Mouse (Mus musculus) forebrain, postnatal 0 days (tissue): Measurements from ENCODE around the gene Pus10. TPM values are rescaled to one million over a fixed set of nuclear protein-coding genes. Genes with fewer than 3 reads are reported as not detected.

Source experiments
- ATAC-seq: fragments of 200-750 bp; cut with Nextera tagmentation; 2 replicates; pipeline ENCODE4 v1.8.0; 2017; ENCODE audit warnings: mild to moderate bottlenecking, moderate library complexity
- DNase-seq: peaks from one replicate; pipeline ENCODE4 v3.0.0-alpha.2; 2015
- H3K27ac ChIP-seq: fragments of 300-500 bp; sonication (generic); 2 replicates; pipeline ENCODE4 v1.5.1; 2014; ENCODE audit warnings: low read depth, mild to moderate bottlenecking, antibody characterized with exemption, low read length, moderate library complexity, mixed read lengths
- H3K27me3 ChIP-seq: fragments of 300-500 bp; sonication (generic); 2 replicates; pipeline ENCODE4 v1.6.1; 2014; ENCODE audit warnings: mild to moderate bottlenecking, low read length, mixed read lengths; ENCODE audit not compliant: insufficient read depth
- H3K36me3 ChIP-seq: fragments of 300-500 bp; sonication (generic); 2 replicates; pipeline ENCODE4 v1.6.1; 2014; ENCODE audit warnings: mild to moderate bottlenecking, moderate library complexity; ENCODE audit not compliant: insufficient read depth
- H3K4me1 ChIP-seq: fragments of 300-500 bp; sonication (generic); 2 replicates; pipeline ENCODE4 v1.6.1; 2014; ENCODE audit warnings: antibody characterized with exemption; ENCODE audit not compliant: insufficient read depth
- H3K4me2 ChIP-seq: fragments of 300-500 bp; sonication (generic); 2 replicates; pipeline ENCODE4 v1.6.1; 2014; ENCODE audit warnings: low read depth, mild to moderate bottlenecking, moderate library complexity
- H3K4me3 ChIP-seq: fragments of 300-500 bp; sonication (generic); 2 replicates; pipeline ENCODE4 v1.5.1; 2014; ENCODE audit warnings: low read depth, low read length, mixed read lengths
- H3K9ac ChIP-seq: fragments of 300-500 bp; sonication (generic); 2 replicates; pipeline ENCODE4 v1.6.1; 2014; ENCODE audit warnings: mild to moderate bottlenecking
- H3K9me3 ChIP-seq: fragments of 300-500 bp; sonication (generic); 2 replicates; pipeline ENCODE4 v1.6.1; 2016; ENCODE audit warnings: low read length
- CTCF ChIP-seq: sonication (generic); IDR thresholded peaks from 2 replicates; pipeline ENCODE4 v1.5.1; 2016; ENCODE audit warnings: antibody characterized with exemption, control low read depth, low read depth
- WGBS: fragments of 180-500 bp; shearing (Covaris S2); extraction: QIAGEN DNeasy Blood & Tissue Kit; methylation state at CpG from one replicate; pipeline ENCODE4 v1.1.7; 2014; 5-methylcytosine and 5-hydroxymethylcytosine counted together
- polyA plus RNA-seq: library from polyadenylated mRNA; unstranded; fragments of >200 nt; fragmentation: Nextera tagmentation; extraction: Ambion mirVana; gene quantifications from 2 replicates; pipeline ENCODE4 v1.2.1, GENCODE M21; 2015
- total RNA-seq: library from RNA; depleted of rRNA; stranded (reverse); fragments of >200 nt; gene quantifications from 2 replicates; pipeline ENCODE4 v1.2.3, GENCODE M21; 2014

Gene Pus10
- total and polyA plus RNA-seq, 2 experiments from 2014 or later = 9.0 to 18.0 TPM

DNA sequence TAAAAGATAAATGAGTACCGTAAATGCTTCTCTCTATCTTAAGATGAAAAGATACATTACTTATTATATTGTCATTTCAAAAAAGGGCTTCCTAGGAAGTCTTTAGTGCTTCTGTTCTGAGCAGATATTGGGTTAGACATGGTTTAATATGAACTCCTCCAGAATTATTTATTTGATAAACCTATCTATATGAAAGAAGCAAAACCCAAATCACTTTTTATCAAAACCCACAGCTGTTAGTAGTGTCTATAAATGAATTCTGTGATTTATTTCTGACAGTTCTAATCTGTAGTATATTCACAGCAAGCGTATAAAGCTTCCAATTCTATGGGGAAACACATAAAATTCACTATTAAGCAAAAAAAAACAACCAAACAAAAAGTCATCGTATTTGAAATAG lies 17.6 kb upstream of the Pus10 start:
- no peaks in the 10 kb centered on the region for H3K9me3 ChIP-seq
- H3K9ac ChIP-seq = no peak overlapping the region
- no peak for ATAC-seq
- 91% methylated on average over 3 of the region's 3 CpGs for WGBS
- no peak overlapping the region for H3K4me2 ChIP-seq
- no peak for DNase-seq
- no peaks in the 10 kb centered on the region for H3K27me3 ChIP-seq
- TF ChIP-seq CTCF = no peak
- no peak overlapping the region for H3K27ac ChIP-seq
- peaks cover 9% of the 10 kb centered on the region; the same call in 1 of the 2 replicates for H3K36me3 ChIP-seq
- H3K4me3 ChIP-seq = no peak overlapping the region
- no peaks in the 10 kb centered on the region for H3K4me1 ChIP-seq

DNA sequence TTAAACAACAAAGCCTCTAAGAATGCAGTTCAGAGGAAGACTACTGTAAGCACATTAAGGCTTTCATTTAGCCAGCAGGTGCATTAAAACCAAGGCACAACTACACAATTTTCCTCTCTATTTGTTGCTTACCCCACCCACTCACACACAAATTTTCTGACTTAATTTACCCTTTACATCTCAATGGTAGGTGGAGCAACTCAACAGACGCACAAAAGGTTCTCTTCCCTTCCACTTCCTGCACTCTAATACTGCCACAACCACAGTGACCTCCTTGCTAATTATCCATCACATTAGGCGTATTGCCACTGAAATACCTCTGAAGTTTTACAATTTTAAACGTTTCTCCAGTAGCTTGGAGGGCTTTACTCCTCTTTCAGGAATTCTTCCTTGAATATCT lies 11.8 kb upstream of the Pus10 start:
- Histone ChIP-seq H3K9ac (no peak overlapping the region), H3K27ac (no peak overlapping the region), H3K4me2 (no peak overlapping the region), H3K4me3 (no peak overlapping the region), H3K4me1 (no peaks in the 10 kb centered on the region), H3K27me3 (no peaks in the 10 kb centered on the region), H3K9me3 (no peaks in the 10 kb centered on the region), H3K36me3 (peaks cover 9% of the 10 kb centered on the region; the same call in 1 of the 2 replicates)
- no peak for TF ChIP-seq CTCF
- DNase-seq (no peak), ATAC-seq (no peak)
- 21% methylated on average over 3 of the region's 3 CpGs for whole genome bisulfite sequencing

DNA sequence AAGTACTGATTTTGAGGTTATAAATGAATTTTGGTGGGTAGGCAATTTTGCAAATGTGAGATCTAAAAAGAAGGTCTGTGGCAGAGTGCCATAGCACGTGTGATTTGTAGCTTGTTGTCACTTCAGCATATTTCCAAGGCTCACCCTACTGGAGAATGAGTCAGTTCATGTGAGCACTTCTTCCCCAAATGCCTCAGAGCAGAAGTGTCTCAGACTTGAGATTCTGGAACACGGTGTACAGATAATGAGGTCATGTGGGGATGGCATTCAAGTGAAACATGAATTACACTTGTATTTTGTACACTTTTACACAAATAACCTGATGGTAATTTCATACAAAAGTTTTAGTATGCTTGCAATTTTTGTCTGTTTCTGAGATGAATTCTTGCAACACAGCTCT lies 7.7 kb upstream of the Pus10 start:
- no peak for TF ChIP-seq CTCF
- Histone ChIP-seq H3K27me3 (no peaks in the 10 kb centered on the region), H3K36me3 (no peaks in the 10 kb centered on the region), H3K4me3 (no peak overlapping the region), H3K9me3 (no peaks in the 10 kb centered on the region), H3K27ac (no peak overlapping the region), H3K4me2 (no peak overlapping the region), H3K9ac (no peak overlapping the region), H3K4me1 (no peaks in the 10 kb centered on the region)
- DNase-seq = no peak
- ATAC-seq = no peak
- 60% methylated on average over 2 of the region's 2 CpGs for WGBS

DNA sequence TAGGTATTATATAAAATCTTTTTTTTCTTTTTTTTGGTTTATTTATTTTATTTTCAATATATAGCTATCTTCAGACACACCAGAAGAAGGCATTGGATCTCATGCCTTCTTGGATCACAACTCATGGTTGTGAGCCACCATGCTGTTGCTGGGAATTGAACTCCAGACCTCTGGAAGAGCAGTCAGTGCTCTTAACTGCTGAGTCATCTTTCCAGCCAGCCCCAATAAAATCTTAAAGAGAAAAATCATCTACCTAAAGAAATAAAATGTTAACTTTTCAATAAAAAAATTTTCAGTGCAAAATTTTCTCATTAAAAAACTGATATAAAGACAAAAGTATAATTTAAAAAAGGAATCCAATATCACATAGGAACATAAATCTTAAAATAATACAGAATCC lies 1.2 kb upstream of the Pus10 start:
- DNase-seq = no peak
- H3K36me3 ChIP-seq = no peaks in the 10 kb centered on the region
- no peak overlapping the region for H3K4me3 ChIP-seq
- H3K9ac ChIP-seq = no peak overlapping the region
- H3K27ac ChIP-seq = no peak overlapping the region
- H3K27me3 ChIP-seq = no peaks in the 10 kb centered on the region
- no peaks in the 10 kb centered on the region for H3K9me3 ChIP-seq
- no peak overlapping the region for H3K4me2 ChIP-seq
- peaks cover 5% of the 10 kb centered on the region; the same call in 1 of the 2 replicates for H3K4me1 ChIP-seq
- no peak for ATAC-seq
- TF ChIP-seq CTCF = no peak

DNA sequence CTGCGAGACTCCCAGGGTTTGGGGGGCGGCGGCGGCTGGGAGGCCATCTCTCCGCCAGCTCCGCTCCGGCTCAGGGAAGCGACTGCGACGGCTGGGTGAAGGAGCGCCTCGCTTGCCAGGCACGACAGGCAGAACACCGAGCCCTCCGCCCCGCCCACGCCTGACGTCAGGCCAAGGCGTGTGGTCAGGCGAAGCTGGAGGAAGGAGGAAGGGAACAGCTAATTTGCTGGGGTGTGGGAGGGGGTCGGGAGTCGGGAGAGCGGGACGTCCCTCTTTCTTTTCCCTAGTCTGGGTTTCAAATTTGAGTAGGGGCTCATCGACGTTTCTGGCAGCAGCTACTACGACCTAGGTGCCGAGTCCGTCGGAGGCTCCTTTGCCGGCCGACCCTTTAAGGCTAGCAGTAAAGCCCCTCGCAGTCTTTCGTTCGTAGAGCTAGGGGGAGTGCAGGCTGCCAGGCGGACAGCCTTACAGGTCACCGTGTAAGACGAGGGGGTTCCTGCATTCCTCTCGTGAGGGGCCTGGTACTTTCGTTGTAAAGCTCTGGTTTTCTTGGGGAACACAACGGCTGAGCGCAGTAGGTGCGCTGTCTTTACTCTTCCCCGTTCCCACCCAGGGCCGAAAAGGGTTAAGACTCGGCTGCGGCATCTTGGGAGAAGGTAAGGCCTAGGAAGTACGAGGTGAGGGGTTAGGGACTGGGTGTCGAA lies 476 bp downstream of the Pus10 start, which contains the start of gene Pex13:
TSS of gene Pex13 (minus strand) at position 162 of the 704 bp plus-strand sequence.
- H3K27ac ChIP-seq = peak within 1 kb of the TSS; percentile 98
- no peaks in the 10 kb centered on the region for H3K36me3 ChIP-seq
- DNase-seq (peak; percentile 97), ATAC-seq (peak; percentile 97)
- H3K4me3 ChIP-seq = peak within 1 kb of the TSS; percentile 97
- no peaks in the 10 kb centered on the region for H3K9me3 ChIP-seq
- TF ChIP-seq CTCF = no peak
- under 1% methylated on average over 48 of the region's 49 CpGs for WGBS
- H3K4me2 ChIP-seq = peak within 1 kb of the TSS; percentile 65
- peaks cover 5% of the 10 kb centered on the region; the same call in 1 of the 2 replicates for H3K4me1 ChIP-seq
- H3K9ac ChIP-seq = peak within 1 kb of the TSS; percentile 82
- H3K27me3 ChIP-seq = no peaks in the 10 kb centered on the region

DNA sequence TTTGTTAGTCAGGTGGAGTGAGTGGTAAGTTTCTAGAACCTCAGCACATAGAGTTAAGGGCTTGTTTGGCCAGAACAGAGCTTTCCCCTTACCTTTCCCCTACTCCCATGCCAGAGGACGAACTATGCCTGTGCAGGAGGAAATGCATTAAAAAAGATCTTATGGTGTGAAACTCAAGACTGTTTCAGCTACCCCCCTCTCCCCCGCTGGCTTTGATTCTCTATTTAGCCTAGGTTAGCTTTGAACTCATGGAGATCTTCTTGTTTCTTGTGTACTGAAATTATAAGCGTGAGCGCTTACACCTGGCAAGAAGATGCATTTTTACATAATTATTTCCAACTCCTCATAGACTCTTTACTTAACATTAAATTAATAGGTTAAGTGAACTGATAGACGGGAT lies 1.1 kb downstream of the Pus10 start:
- Histone ChIP-seq H3K9me3 (no peaks in the 10 kb centered on the region), H3K9ac (peak overlapping the region; percentile 82), H3K27me3 (no peaks in the 10 kb centered on the region), H3K4me1 (peaks cover 5% of the 10 kb centered on the region; the same call in 1 of the 2 replicates), H3K36me3 (no peaks in the 10 kb centered on the region), H3K4me2 (peak overlapping the region; percentile 65), H3K27ac (peak overlapping the region; percentile 98), H3K4me3 (peak overlapping the region; percentile 97)
- ATAC-seq (no peak), DNase-seq (no peak)
- 6% methylated on average over 5 of the region's 5 CpGs for WGBS
- no peak for TF ChIP-seq CTCF

DNA sequence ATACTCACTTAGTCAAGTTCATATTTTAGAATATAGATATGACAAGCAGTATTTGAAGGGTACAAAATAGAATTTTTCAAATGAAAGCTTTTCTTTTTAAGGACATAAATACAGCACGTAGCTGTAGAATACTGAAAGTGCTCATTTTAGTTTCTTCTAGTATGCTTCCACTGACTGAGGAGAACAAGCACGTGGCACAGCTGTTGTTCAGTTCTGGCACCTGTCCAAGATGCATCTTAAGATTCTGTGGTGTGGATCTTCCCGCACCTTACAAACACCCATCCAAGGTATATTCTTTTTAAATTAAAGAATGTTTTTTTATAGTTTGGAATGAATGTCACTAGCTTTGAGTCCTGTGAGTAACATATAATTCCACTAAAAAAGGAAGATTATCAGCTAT lies 1.7 kb downstream of the Pus10 start:
- H3K27ac ChIP-seq = no peak overlapping the region
- no peak overlapping the region for H3K9ac ChIP-seq
- no peaks in the 10 kb centered on the region; the same call in 1 of the 2 replicates for H3K36me3 ChIP-seq
- no peak for TF ChIP-seq CTCF
- H3K4me3 ChIP-seq = peak overlapping the region; percentile 97
- peak overlapping the region; percentile 65 for H3K4me2 ChIP-seq
- ATAC-seq (no peak), DNase-seq (peak; percentile 8)
- 9% methylated on average over 3 of the region's 3 CpGs for WGBS
- no peaks in the 10 kb centered on the region for H3K9me3 ChIP-seq
- H3K4me1 ChIP-seq = peaks cover 5% of the 10 kb centered on the region; the same call in 1 of the 2 replicates
- no peaks in the 10 kb centered on the region for H3K27me3 ChIP-seq
